Mouse (Mus musculus) lung, adult 2 months (tissue): ENCODE measurements around the gene Hoxd8. TPM values are rescaled to one million over a fixed set of nuclear protein-coding genes. Genes with fewer than 3 reads are reported as not detected.

ENCODE experiments used
- DNase-seq: peaks from one replicate; pipeline ENCODE4 v3.0.0; 2022
- H3K4me1 ChIP-seq: fragments of 200-500 bp; 2 replicates; pipeline ENCODE4 v1.6.1; 2011; ENCODE audit warnings: low read length; ENCODE audit not compliant: control insufficient read depth, insufficient read depth
- H3K4me3 ChIP-seq: fragments of 200-500 bp; replicated peaks from 2 replicates; pipeline ENCODE3; 2011; ENCODE audit warnings: low read depth, mild to moderate bottlenecking, control low read depth, low read length; ENCODE audit errors: extremely low read depth
- CTCF ChIP-seq: fragments of 200-500 bp; IDR thresholded peaks from 2 replicates; pipeline ENCODE4 v1.5.1; 2011; ENCODE audit warnings: mild to moderate bottlenecking, low read length, control low read depth; ENCODE audit not compliant: insufficient read depth
- POLR2A ChIP-seq: fragments of 200-500 bp; IDR thresholded peaks from 2 replicates; pipeline ENCODE4 v1.6.1; 2011; ENCODE audit warnings: low read depth, mild to moderate bottlenecking, control low read depth, low read length, borderline replicate concordance; ENCODE audit errors: extremely low read depth
- WGBS: fragments of 180-500 bp; shearing (Covaris S2); methylation state at CpG from one replicate; pipeline ENCODE4 v1.1.7; 2018; 5-methylcytosine and 5-hydroxymethylcytosine counted together
- polyA plus RNA-seq: library from polyadenylated mRNA; depleted of rRNA; stranded (reverse); fragments of >200 nt; gene quantifications from 2 replicates; pipeline ENCODE4 v1.2.3, GENCODE M21; 2012

Hoxd8 gene
- polyA plus RNA-seq, 1 experiment: 0.67 TPM

DNA sequence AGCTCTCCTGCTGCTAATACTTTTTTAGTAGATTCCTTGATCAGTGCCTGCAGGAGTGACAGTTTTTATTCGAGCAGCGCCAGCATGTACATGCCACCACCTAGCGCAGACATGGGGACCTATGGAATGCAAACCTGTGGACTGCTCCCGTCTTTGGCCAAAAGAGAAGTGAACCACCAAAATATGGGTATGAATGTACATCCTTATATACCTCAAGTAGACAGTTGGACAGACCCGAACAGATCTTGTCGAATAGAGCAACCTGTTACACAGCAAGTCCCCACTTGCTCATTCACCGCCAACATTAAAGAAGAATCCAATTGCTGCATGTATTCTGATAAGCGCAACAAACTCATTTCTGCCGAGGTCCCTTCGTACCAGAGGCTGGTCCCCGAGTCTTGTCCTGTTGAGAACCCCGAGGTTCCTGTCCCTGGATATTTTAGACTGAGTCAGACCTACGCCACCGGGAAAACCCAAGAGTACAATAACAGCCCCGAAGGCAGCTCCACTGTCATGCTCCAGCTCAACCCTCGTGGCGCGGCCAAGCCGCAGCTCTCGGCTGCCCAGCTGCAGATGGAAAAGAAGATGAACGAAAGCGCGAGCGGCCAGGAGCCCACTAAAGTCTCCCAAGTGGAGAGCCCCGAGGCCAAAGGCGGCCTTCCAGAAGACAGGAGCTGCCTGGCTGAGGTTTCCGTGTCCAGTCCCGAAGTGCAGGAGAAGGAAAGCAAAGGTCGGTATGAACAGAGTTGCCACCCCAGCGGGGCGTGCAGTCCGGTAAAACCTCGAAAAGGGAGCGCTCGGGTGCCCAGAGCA is 12.2 kb upstream of the Hoxd8 start:
- no peak for DNase-seq
- no peak for TF ChIP-seq POLR2A
- TF ChIP-seq CTCF: no peak
- Histone ChIP-seq H3K4me3 (no peak overlapping the region), H3K4me1 (no peaks in the 10 kb centered on the region)
- WGBS: 5% methylated on average over 35 of the region's 35 CpGs

GRCm38 (mm10) chr2:74692808-74693431 is 11.5 kb upstream of the Hoxd8 start:
- 3% methylated on average over 20 of the region's 20 CpGs for WGBS
- Histone ChIP-seq H3K4me1 (no peaks in the 10 kb centered on the region), H3K4me3 (no peak overlapping the region)
- no peak for TF ChIP-seq CTCF
- TF ChIP-seq POLR2A: no peak
- no peak for DNase-seq

DNA sequence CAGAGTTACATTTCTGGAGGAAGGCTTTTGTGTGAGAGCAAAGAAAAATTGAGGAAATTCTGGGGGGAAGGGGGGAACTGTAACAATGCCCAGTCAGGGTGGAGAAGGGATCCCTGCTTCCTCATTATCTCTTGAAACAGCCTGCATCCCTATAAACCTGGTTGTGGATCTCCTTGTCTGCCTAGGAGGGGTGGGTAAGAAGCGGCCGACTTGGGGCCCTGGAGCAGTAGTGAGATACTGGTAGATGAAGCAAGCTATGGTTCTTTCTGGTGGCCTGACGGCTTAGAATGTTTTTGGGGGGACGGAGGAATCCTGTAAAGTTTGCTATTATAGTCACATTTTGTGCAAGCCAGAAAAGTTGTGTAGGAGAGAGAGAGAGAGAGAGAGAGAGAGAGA is 11.0 kb upstream of the Hoxd8 start:
- TF ChIP-seq POLR2A (no peak), CTCF (no peak)
- Histone ChIP-seq H3K4me1 (peaks cover 4% of the 10 kb centered on the region; the same call in 1 of the 2 replicates), H3K4me3 (no peak overlapping the region)
- 15% methylated on average over 4 of the region's 4 CpGs for WGBS
- no peak for DNase-seq

DNA sequence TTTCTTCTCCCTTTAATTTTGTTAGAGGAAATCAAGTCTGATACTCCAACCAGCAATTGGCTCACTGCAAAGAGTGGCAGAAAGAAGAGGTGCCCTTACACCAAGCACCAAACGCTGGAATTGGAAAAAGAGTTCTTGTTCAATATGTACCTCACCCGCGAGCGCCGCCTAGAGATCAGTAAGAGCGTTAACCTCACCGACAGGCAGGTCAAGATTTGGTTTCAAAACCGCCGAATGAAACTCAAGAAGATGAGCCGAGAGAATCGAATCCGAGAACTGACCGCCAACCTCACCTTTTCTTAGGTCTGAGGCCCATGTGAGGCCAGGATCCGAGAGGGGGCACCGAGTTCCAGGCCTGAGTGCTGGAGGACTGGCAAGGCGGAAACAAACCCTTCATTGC is 10.3 kb upstream of the Hoxd8 start:
- DNase-seq: no peak
- WGBS: 4% methylated on average over 16 of the region's 16 CpGs
- TF ChIP-seq CTCF: 0 out of 2 replicates have a peak, but pooled peaks have one; percentile 13
- no peak for TF ChIP-seq POLR2A
- H3K4me1 ChIP-seq: peaks cover 4% of the 10 kb centered on the region; the same call in 1 of the 2 replicates
- no peak overlapping the region for H3K4me3 ChIP-seq

GRCm38 (mm10) chr2:74695383-74695782 is 9.0 kb upstream of the Hoxd8 start:
- peaks cover 4% of the 10 kb centered on the region; the same call in 1 of the 2 replicates for H3K4me1 ChIP-seq
- no peak overlapping the region for H3K4me3 ChIP-seq
- WGBS: 8% methylated on average over 1 of the region's 1 CpGs
- TF ChIP-seq POLR2A (no peak), CTCF (no peak)
- DNase-seq: no peak

GRCm38 (mm10) chr2:74695813-74696430 is 8.5 kb upstream of the Hoxd8 start:
- TF ChIP-seq CTCF (no peak), POLR2A (no peak)
- no peak overlapping the region for H3K4me3 ChIP-seq
- 8% methylated on average over 7 of the region's 7 CpGs for WGBS
- peaks cover 4% of the 10 kb centered on the region; the same call in 1 of the 2 replicates for H3K4me1 ChIP-seq
- no peak for DNase-seq

DNA sequence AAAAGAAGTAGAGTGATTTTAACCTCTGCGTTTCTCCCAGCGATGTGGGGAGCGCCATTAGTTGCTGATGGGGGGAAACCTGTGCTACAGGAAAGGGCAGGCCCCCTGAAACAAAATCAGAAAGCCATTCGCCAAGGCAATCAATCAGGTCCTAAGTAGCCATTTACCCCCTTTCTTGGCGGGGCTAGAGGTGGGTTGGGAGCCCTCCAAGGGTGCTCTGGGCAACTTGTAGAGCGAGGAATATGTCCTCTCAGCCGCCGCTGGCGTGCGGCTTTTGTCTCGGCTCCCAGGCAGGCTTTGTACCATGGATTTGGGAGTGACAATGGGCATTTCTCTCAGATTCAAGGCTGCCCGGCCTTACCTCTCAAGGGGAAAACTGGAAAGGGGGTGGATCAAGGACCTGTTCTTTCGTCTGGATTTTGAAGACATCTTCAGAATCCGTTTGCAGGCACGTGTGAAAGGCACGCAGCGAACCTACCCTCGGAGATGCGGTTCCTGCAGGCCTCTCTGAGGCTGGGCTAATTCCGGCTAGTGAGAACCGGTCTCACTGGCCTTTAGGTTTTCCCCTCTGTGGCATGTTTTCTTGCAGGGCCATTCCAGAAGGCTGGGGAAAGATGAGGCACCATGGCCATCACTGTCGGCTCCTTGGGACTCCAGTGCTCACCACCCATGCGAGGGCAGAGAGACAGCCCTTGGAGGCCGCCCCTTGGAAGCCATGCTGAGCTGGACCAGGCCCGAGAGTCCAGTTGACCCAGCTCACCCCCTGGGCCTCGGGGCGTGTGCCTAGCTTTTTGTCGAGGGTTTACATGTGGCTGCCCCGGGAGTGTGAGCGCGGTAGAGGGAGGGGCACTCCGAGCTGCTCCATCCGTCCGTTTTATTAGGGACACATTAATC is 7.7 kb upstream of the Hoxd8 start:
- no peak overlapping the region for H3K4me3 ChIP-seq
- DNase-seq: no peak
- H3K4me1 ChIP-seq: peaks cover 4% of the 10 kb centered on the region; the same call in 1 of the 2 replicates
- TF ChIP-seq POLR2A (no peak), CTCF (no peak)
- 5% methylated on average over 34 of the region's 34 CpGs for WGBS

- TF ChIP-seq POLR2A (no peak), CTCF (no peak)
- no peak for DNase-seq
- 3% methylated on average over 43 of the region's 43 CpGs for WGBS
- Histone ChIP-seq H3K4me1 (peaks cover 4% of the 10 kb centered on the region; the same call in 1 of the 2 replicates), H3K4me3 (no peak within 1 kb of the TSS)
Observed at GRCm38 (mm10) chr2:74697567-74698121, 6.8 kb upstream of the Hoxd8 start, which contains the start of gene Hoxd9. Hoxd9 (plus strand) TSS chr2:74697727.
